Mouse (Mus musculus) adrenal gland, adult 2 months (tissue): ENCODE data around the gene Brap. TPM values are rescaled to one million over a fixed set of nuclear protein-coding genes. Genes with fewer than 3 reads are reported as not detected.

ENCODE experiments used
- DNase-seq: peaks from one replicate; pipeline ENCODE4 v3.0.0; 2021
- polyA plus RNA-seq: library from polyadenylated mRNA; depleted of rRNA; stranded (reverse); fragments of >200 nt; gene quantifications from 2 replicates; pipeline ENCODE4 v1.2.3, GENCODE M21; 2012; rRNA removed
- total RNA-seq, 2 experiments: library from RNA; stranded (reverse); gene quantifications; 2 replicates each; pipeline ENCODE4 v1.2.3; 2021

Gene Brap
- total and polyA plus RNA-seq, 3 experiments = 14.7 to 60.5 (median 52.4) TPM

DNA sequence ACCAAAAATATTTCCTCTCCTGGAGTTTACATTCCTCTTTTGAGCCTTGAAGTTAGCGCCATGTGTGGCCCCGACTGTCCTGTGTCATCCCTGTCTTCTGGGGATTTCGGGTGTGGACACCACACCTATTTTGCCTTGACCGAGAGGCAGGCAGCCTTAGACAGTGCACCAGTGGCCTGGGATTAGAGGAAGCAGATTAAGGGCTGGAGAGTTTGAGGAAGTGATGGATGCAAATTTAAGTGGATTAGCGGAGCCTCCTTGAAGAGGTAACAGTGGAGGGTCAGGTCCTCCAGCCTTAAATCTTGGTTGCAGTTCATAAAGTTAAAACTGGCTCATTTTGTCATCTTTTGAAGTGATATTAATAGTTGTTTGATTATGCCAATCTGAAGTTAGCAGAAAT is 58.1 kb downstream of the Brap start:
- no peak for DNase-seq

DNA sequence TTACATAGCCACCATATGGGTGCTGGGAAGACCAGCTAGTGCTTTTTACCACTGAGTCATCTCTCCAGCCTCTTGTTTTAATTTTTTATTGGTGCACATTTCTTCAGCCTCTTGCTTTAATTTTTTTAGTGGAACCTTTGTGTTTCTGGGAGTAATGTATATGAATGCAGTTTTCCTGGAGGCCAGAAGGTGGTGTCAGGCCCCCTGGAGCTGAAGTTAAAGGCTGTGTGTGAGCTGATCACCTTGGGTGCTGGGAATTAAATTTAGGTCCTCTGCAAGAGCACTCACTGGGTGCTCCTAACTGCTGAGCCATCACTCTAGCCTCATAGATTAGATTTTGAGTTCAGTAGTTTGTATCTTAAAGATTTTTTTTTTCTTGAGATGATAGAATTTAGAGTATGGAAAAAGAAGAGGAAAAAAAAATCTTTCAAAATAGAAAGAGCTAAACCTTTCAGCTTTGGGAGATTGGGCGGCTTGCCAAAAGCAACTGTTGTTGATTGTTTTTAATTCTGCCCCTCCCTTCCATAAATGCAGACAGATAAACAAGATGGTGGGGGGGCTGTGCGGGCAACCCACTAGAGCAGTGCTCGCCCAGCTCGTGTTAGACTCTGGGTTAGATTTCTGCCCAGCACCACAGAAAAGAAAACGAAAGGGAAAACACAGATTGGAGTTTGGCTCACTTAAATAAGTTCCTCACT is 60.7 kb downstream of the Brap start:
- DNase-seq = no peak

DNA sequence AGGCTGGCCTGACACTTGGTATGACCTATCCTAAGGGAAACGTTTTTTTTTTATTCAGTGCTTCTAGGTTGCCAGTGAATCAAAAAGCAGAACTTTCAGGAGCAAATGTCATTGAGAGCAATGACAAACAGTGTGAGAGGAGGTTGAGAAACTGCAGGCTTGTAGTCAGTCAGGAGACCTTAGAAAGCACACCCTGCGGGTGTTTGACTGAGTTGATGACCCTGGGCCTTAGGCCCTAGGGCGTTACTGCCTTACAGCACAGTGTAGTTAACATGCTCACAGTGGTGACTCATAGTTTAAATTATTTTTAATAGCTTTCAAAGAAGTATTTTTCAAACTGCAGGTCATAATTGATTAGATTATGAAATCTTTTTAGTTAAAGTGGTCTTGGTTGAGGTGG is 61.5 kb downstream of the Brap start:
- DNase-seq = peak; percentile 67

GRCm38 (mm10) chr5:121724678-121725077 is 64.3 kb downstream of the Brap start:
- no peak for DNase-seq

DNA sequence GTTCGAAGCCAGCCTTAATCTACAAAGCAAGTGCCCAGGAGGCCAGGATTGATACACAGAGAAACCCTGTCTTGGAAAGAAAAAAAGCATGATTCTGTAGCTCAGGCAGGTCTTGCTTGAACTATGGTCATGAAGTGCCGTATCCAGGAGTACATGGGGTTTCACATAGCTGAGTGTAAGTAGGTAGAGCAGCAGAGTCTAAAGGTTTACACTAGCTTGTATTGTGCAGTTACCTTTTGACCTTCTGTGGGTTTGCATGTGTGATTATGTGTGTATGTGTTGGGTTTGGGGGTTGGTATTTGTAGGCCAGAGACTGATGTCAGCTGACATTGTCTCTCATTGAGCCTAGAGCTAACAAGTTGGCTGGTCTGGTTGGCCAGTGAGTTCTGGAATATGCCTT is 69.7 kb downstream of the Brap start:
- no peak for DNase-seq

GRCm38 (mm10) chr5:121736641-121737040 is 76.3 kb downstream of the Brap start:
- DNase-seq = no peak

Other genes with a start within 250 kb of the Brap start
- gene Tmem116, start 208.7 kb upstream of the Brap start, total RNA-seq = 1 to 10 TPM; 2.6 to 4.8 TPM
- gene Tmem116, start 208.7 kb upstream of the Brap start, polyA plus RNA-seq = 3.3 and 8.1 TPM in 2 replicates
- 100 to 1,000 TPM in 1 of 2 experiments, 10 to 100 TPM in 1; 85.4 to 113 TPM for gene Erp29, start 208.1 kb upstream of the Brap start, total RNA-seq
- 36.8 and 41.9 TPM in 2 replicates for gene Erp29, start 208.1 kb upstream of the Brap start, polyA plus RNA-seq
- not detected for gene Adam1b, start 157.1 kb upstream of the Brap start, total RNA-seq
- gene Adam1b, start 157.1 kb upstream of the Brap start, polyA plus RNA-seq = not detected in 2 replicates
- 1 to 10 TPM; 3.5 to 4.2 TPM for gene Adam1a, start 115.1 kb upstream of the Brap start, total RNA-seq
- gene Adam1a, start 115.1 kb upstream of the Brap start, polyA plus RNA-seq = 4.6 TPM in 2 replicates
- gene Gm42878, start 115.1 kb upstream of the Brap start, total RNA-seq = not detected
- gene Gm42878, start 115.1 kb upstream of the Brap start, polyA plus RNA-seq = not detected in 2 replicates
- 10 to 100 TPM; 63.5 to 96.5 TPM for gene Mapkapk5, start 114.7 kb upstream of the Brap start, total RNA-seq
- 18.9 and 20.1 TPM in 2 replicates for gene Mapkapk5, start 114.7 kb upstream of the Brap start, polyA plus RNA-seq
- 1,000 to 10,000 TPM; 1,066 to 2,347 TPM for gene Aldh2, start 66.7 kb upstream of the Brap start, total RNA-seq
- gene Aldh2, start 66.7 kb upstream of the Brap start, polyA plus RNA-seq = 3,430 and 6,143 TPM in 2 replicates
- gene Acad12, start 41.6 kb upstream of the Brap start, total RNA-seq = 10 to 100 TPM; 19.4 to 23.5 TPM
- 14.1 and 14.5 TPM in 2 replicates for gene Acad12, start 41.6 kb upstream of the Brap start, polyA plus RNA-seq
- gene Acad10, start within 50 bp of the Brap start, total RNA-seq = 10 to 100 TPM; 23.1 to 25.4 TPM
- gene Acad10, start within 50 bp of the Brap start, polyA plus RNA-seq = 9.8 and 10.0 TPM in 2 replicates
- 100 to 1,000 TPM; 146 to 229 TPM for gene Atxn2, start 50.8 kb downstream of the Brap start, total RNA-seq
- gene Atxn2, start 50.8 kb downstream of the Brap start, polyA plus RNA-seq = 214 and 218 TPM in 2 replicates
- gene Sh2b3, start 177.1 kb downstream of the Brap start, total RNA-seq = 10 to 100 TPM; 28.8 to 32.1 TPM
- 138 and 147 TPM in 2 replicates for gene Sh2b3, start 177.1 kb downstream of the Brap start, polyA plus RNA-seq
- gene Pheta1, start 188.4 kb downstream of the Brap start, total RNA-seq = 1 to 10 TPM; 5.6 to 9.2 TPM
- gene Pheta1, start 188.4 kb downstream of the Brap start, polyA plus RNA-seq = 24.3 and 27.4 TPM in 2 replicates